In the genomic region with DNA sequence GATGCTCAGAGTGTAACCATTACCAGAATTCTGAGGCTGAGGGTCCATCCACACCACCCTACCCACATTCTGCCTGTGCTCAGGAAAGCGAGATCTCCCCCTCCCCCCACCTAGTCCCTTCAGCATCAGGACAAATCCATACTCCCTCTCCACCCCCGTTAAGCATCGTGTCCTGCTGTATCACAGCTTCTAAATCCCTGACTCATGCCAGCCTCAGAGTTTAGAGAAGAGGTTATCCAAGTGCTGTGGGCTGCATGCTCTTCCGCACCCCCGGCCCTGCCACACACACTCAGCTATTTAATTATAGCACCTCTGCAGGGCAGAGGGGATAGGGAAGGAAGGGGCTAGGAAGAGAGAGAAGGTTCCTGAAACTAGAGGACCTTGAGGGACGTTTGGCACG, we compare ENCODE assay signal across 8 mouse cellular contexts. TPM values are rescaled to one million over a fixed set of nuclear protein-coding genes. Genes with fewer than 3 reads are reported as not detected.
DNase-seq lines count a peak whose midpoint lies in the region; ATAC-seq lines count a peak whose summit lies in the region.

No protein-coding gene starts in this region.

- H3K9ac ChIP-seq in embryonic facial prominence, embryonic 13.5 days = peak overlapping the region; percentile 49; the same call in 1 of the 2 replicates
- peak overlapping the region; percentile 7; the same call in 1 of the 2 replicates for H3K9ac ChIP-seq in hindbrain, embryonic 15.5 days
- peak overlapping the region; percentile 54; the same call in 1 of the 2 replicates for H3K9ac ChIP-seq in neural tube, embryonic 12.5 days

- H3K4me3 ChIP-seq in embryonic facial prominence, embryonic 13.5 days = peak overlapping the region; percentile 23
- H3K4me3 ChIP-seq in hindbrain, embryonic 15.5 days = peak overlapping the region; percentile 26
- no peak overlapping the region for H3K4me3 ChIP-seq in neural tube, embryonic 12.5 days

- H3K4me2 ChIP-seq in embryonic facial prominence, embryonic 13.5 days = peak overlapping the region; percentile 57
- H3K4me2 ChIP-seq in hindbrain, embryonic 15.5 days = peak overlapping the region; percentile 62
- peak overlapping the region; percentile 61 for H3K4me2 ChIP-seq in neural tube, embryonic 12.5 days (replicated peaks)

- ATAC-seq in embryonic facial prominence, embryonic 13.5 days (ENCODE audit: insufficient number of reproducible peaks, insufficient read depth, low FRiP score, low TSS enrichment, low read depth) = 0 out of 2 replicates have a peak, but pooled peaks have one; percentile 8
- ATAC-seq in hindbrain, embryonic 15.5 days (ENCODE audit: low FRiP score, low read depth) = peak; percentile 68
- peak; percentile 62 for ATAC-seq in neural tube, embryonic 12.5 days (ENCODE audit: low FRiP score, low read depth)

- H3K4me1 ChIP-seq in embryonic facial prominence, embryonic 13.5 days = peaks cover 18% of the 10 kb centered on the region
- peaks cover 33% of the 10 kb centered on the region for H3K4me1 ChIP-seq in hindbrain, embryonic 15.5 days (replicated peaks)
- H3K4me1 ChIP-seq in neural tube, embryonic 12.5 days = peaks cover 24% of the 10 kb centered on the region

- WGBS in embryonic facial prominence, embryonic 13.5 days = 41% methylated on average over 7 of the region's 7 CpGs
- WGBS in hindbrain, embryonic 15.5 days = 21% methylated on average over 7 of the region's 7 CpGs
- 48% methylated on average over 7 of the region's 7 CpGs for WGBS in neural tube, embryonic 12.5 days

- no peaks in the 10 kb centered on the region for H3K27me3 ChIP-seq in embryonic facial prominence, embryonic 13.5 days
- no peaks in the 10 kb centered on the region for H3K27me3 ChIP-seq in hindbrain, embryonic 15.5 days
- H3K27me3 ChIP-seq in neural tube, embryonic 12.5 days (replicated peaks) = no peaks in the 10 kb centered on the region

- peak overlapping the region; percentile 49; the same call in 1 of the 2 replicates for H3K27ac ChIP-seq in embryonic facial prominence, embryonic 13.5 days
- H3K27ac ChIP-seq in hindbrain, embryonic 15.5 days (replicated peaks) = peak overlapping the region; percentile 98
- H3K27ac ChIP-seq in neural tube, embryonic 12.5 days = peak overlapping the region; percentile 47; the same call in 1 of the 2 replicates

- no peaks in the 10 kb centered on the region for H3K36me3 ChIP-seq in embryonic facial prominence, embryonic 13.5 days
- H3K36me3 ChIP-seq in hindbrain, embryonic 15.5 days = no peaks in the 10 kb centered on the region
- H3K36me3 ChIP-seq in neural tube, embryonic 12.5 days = no peaks in the 10 kb centered on the region

- peak; percentile 46 for DNase-seq in layer of hippocampus, adult 11-12 months (ENCODE audit: low spot score)
- DNase-seq in layer of hippocampus, postnatal 25 days (ENCODE audit: extremely low spot score in 1 of 2, low spot score in 1 of 2) = no peak
- no peak for DNase-seq in urinary bladder, postnatal 14 days (ENCODE audit: low spot score)
- DNase-seq in spleen, postnatal 4 days (ENCODE audit: low spot score in 2 of 2) = no peak
- no peak for DNase-seq in kidney, postnatal 36 days

- H3K9me3 ChIP-seq in embryonic facial prominence, embryonic 13.5 days = no peaks in the 10 kb centered on the region
- no peaks in the 10 kb centered on the region for H3K9me3 ChIP-seq in hindbrain, embryonic 15.5 days
- H3K9me3 ChIP-seq in neural tube, embryonic 12.5 days = no peaks in the 10 kb centered on the region

RNA-seq across cellular contexts. Expression of a gene that starts 40.6 kb away (rescaled TPM):
- total RNA-seq in layer of hippocampus, postnatal 25 days (2021) = 100 to 1,000 TPM; 290 to 309 TPM
- polyA plus RNA-seq in embryonic facial prominence, embryonic 13.5 days (2015; fragmentation: Nextera tagmentation; extraction: Ambion mirVana) = 439 and 449 TPM in 2 replicates
- 407 and 424 TPM in 2 replicates for polyA plus RNA-seq in hindbrain, embryonic 15.5 days (2015; fragmentation: Nextera tagmentation; extraction: Ambion mirVana)
- 418 and 432 TPM in 2 replicates for polyA plus RNA-seq in neural tube, embryonic 12.5 days (2016; fragmentation: Nextera tagmentation; extraction: Ambion mirVana)

Comparison
In these comparisons a context has a peak if more than half of its experiments do, and no peak if none do; other contexts are left out.
1. ATAC-seq: peak in every context shown above with its lines; median percentile 68 in hindbrain, embryonic 15.5 days; 62 in neural tube, embryonic 12.5 days; 8 in embryonic facial prominence, embryonic 13.5 days.
2. H3K27ac ChIP-seq: peak in every context shown above with its lines; median percentile 98 in hindbrain, embryonic 15.5 days; 49 in embryonic facial prominence, embryonic 13.5 days; 47 in neural tube, embryonic 12.5 days.